Mouse (Mus musculus): ENCODE measurements around the gene Cdk8. TPM values are rescaled to one million over a fixed set of nuclear protein-coding genes. Genes with fewer than 3 reads are reported as not detected.

The Cdk8 gene
- polyA plus RNA-seq, 1 experiment from 2014 or later, result 29.8 TPM

GRCm38 (mm10) chr5:146274420-146275045, 43.5 kb downstream of the Cdk8 start:
- H3K9me3 ChIP-seq (ENCODE audit: low read depth, low read length), result no peaks in the 10 kb centered on the region
- 80% methylated on average over 4 of the region's 4 CpGs for WGBS
- ATAC-seq (ENCODE audit: insufficient read depth) (no peak), DNase-seq (no peak)
- H3K27ac ChIP-seq (ENCODE audit: low read depth), result no peak overlapping the region
- H3K9ac ChIP-seq, result no peak overlapping the region
- peaks cover 41% of the 10 kb centered on the region; the same call in 1 of the 2 replicates for H3K36me3 ChIP-seq (ENCODE audit: insufficient read depth)
- no peaks in the 10 kb centered on the region for H3K27me3 ChIP-seq (ENCODE audit: insufficient read depth, low read length)
- H3K4me3 ChIP-seq (ENCODE audit: low read depth, low read length), result no peak overlapping the region
- TF ChIP-seq CTCF (IDR thresholded peaks at IDR 0.05; ENCODE audit: low read depth), result no peak
- no peaks in the 10 kb centered on the region for H3K4me1 ChIP-seq (ENCODE audit: insufficient read depth)
- no peak overlapping the region for H3K4me2 ChIP-seq

GRCm38 (mm10) chr5:146277513-146277912, 46.5 kb downstream of the Cdk8 start:
- no peaks in the 10 kb centered on the region for H3K4me1 ChIP-seq (ENCODE audit: insufficient read depth)
- ATAC-seq (ENCODE audit: insufficient read depth), result no peak
- H3K27ac ChIP-seq (ENCODE audit: low read depth), result no peak overlapping the region
- WGBS, result 90% methylated on average over 4 of the region's 4 CpGs
- no peaks in the 10 kb centered on the region for H3K27me3 ChIP-seq (ENCODE audit: insufficient read depth, low read length)
- no peak for TF ChIP-seq CTCF (IDR thresholded peaks at IDR 0.05; ENCODE audit: low read depth)
- no peak overlapping the region for H3K9ac ChIP-seq
- no peak for DNase-seq
- no peaks in the 10 kb centered on the region for H3K9me3 ChIP-seq (ENCODE audit: low read depth, low read length)
- H3K4me3 ChIP-seq (ENCODE audit: low read depth, low read length), result no peak overlapping the region
- H3K36me3 ChIP-seq (ENCODE audit: insufficient read depth), result peaks cover 33% of the 10 kb centered on the region; the same call in 1 of the 2 replicates
- no peak overlapping the region for H3K4me2 ChIP-seq

GRCm38 (mm10) chr5:146280012-146280411, 49.0 kb downstream of the Cdk8 start:
- Histone ChIP-seq H3K27me3 (ENCODE audit: insufficient read depth, low read length) (no peaks in the 10 kb centered on the region), H3K4me3 (ENCODE audit: low read depth, low read length) (no peak overlapping the region), H3K27ac (ENCODE audit: low read depth) (no peak overlapping the region), H3K9me3 (ENCODE audit: low read depth, low read length) (no peaks in the 10 kb centered on the region), H3K9ac (no peak overlapping the region), H3K36me3 (ENCODE audit: insufficient read depth) (peaks cover 22% of the 10 kb centered on the region; the same call in 1 of the 2 replicates), H3K4me2 (no peak overlapping the region), H3K4me1 (ENCODE audit: insufficient read depth) (no peaks in the 10 kb centered on the region)
- ATAC-seq (ENCODE audit: insufficient read depth), result no peak
- no peak for TF ChIP-seq CTCF (IDR thresholded peaks at IDR 0.05; ENCODE audit: low read depth)
- no peak for DNase-seq

- no peaks in the 10 kb centered on the region for H3K9me3 ChIP-seq (ENCODE audit: low read depth, low read length)
- ATAC-seq (ENCODE audit: insufficient read depth) (no peak), DNase-seq (no peak)
- no peak overlapping the region for H3K9ac ChIP-seq
- TF ChIP-seq CTCF (IDR thresholded peaks at IDR 0.05; ENCODE audit: low read depth), result no peak
- H3K27me3 ChIP-seq (ENCODE audit: insufficient read depth, low read length), result no peaks in the 10 kb centered on the region
- H3K36me3 ChIP-seq (ENCODE audit: insufficient read depth), result peaks cover 28% of the 10 kb centered on the region
- H3K4me2 ChIP-seq, result no peak overlapping the region
- H3K4me3 ChIP-seq (ENCODE audit: low read depth, low read length), result no peak overlapping the region
- H3K27ac ChIP-seq (ENCODE audit: low read depth), result no peak overlapping the region
- no peaks in the 10 kb centered on the region for H3K4me1 ChIP-seq (ENCODE audit: insufficient read depth)
- 85% methylated on average over 4 of the region's 4 CpGs for WGBS
Measured at GRCm38 (mm10) chr5:146281241-146281818, 50.3 kb downstream of the Cdk8 start.

GRCm38 (mm10) chr5:146281884-146282579, 51.0 kb downstream of the Cdk8 start:
- H3K36me3 ChIP-seq (ENCODE audit: insufficient read depth), result peaks cover 35% of the 10 kb centered on the region
- no peak for DNase-seq
- H3K9ac ChIP-seq, result no peak overlapping the region
- H3K9me3 ChIP-seq (ENCODE audit: low read depth, low read length), result no peaks in the 10 kb centered on the region
- WGBS, result 70% methylated on average over 13 of the region's 13 CpGs
- ATAC-seq (ENCODE audit: insufficient read depth), result no peak
- no peaks in the 10 kb centered on the region for H3K27me3 ChIP-seq (ENCODE audit: insufficient read depth, low read length)
- no peaks in the 10 kb centered on the region for H3K4me1 ChIP-seq (ENCODE audit: insufficient read depth)
- no peak overlapping the region for H3K4me3 ChIP-seq (ENCODE audit: low read depth, low read length)
- no peak for TF ChIP-seq CTCF (IDR thresholded peaks at IDR 0.05; ENCODE audit: low read depth)
- no peak overlapping the region for H3K4me2 ChIP-seq
- no peak overlapping the region for H3K27ac ChIP-seq (ENCODE audit: low read depth)

GRCm38 (mm10) chr5:146283899-146284298, 52.9 kb downstream of the Cdk8 start:
- H3K4me1 ChIP-seq (ENCODE audit: insufficient read depth), result no peaks in the 10 kb centered on the region
- ATAC-seq (ENCODE audit: insufficient read depth), result no peak
- H3K9ac ChIP-seq, result no peak overlapping the region
- no peak for TF ChIP-seq CTCF (IDR thresholded peaks at IDR 0.05; ENCODE audit: low read depth)
- 86% methylated on average over 6 of the region's 6 CpGs for WGBS
- no peak overlapping the region for H3K27ac ChIP-seq (ENCODE audit: low read depth)
- no peak overlapping the region for H3K4me2 ChIP-seq
- peaks cover 49% of the 10 kb centered on the region for H3K36me3 ChIP-seq (ENCODE audit: insufficient read depth)
- no peaks in the 10 kb centered on the region for H3K27me3 ChIP-seq (ENCODE audit: insufficient read depth, low read length)
- no peak overlapping the region for H3K4me3 ChIP-seq (ENCODE audit: low read depth, low read length)
- no peaks in the 10 kb centered on the region for H3K9me3 ChIP-seq (ENCODE audit: low read depth, low read length)
- no peak for DNase-seq

GRCm38 (mm10) chr5:146287416-146287815, 56.4 kb downstream of the Cdk8 start:
- Histone ChIP-seq H3K27ac (ENCODE audit: low read depth) (no peak overlapping the region), H3K4me3 (ENCODE audit: low read depth, low read length) (no peak overlapping the region), H3K27me3 (ENCODE audit: insufficient read depth, low read length) (no peaks in the 10 kb centered on the region), H3K9me3 (ENCODE audit: low read depth, low read length) (no peaks in the 10 kb centered on the region), H3K4me2 (no peak overlapping the region), H3K4me1 (ENCODE audit: insufficient read depth) (no peaks in the 10 kb centered on the region), H3K36me3 (ENCODE audit: insufficient read depth) (peaks cover 54% of the 10 kb centered on the region), H3K9ac (no peak overlapping the region)
- DNase-seq (no peak), ATAC-seq (ENCODE audit: insufficient read depth) (no peak)
- TF ChIP-seq CTCF (IDR thresholded peaks at IDR 0.05; ENCODE audit: low read depth), result no peak
- 80% methylated on average over 10 of the region's 10 CpGs for WGBS

Data from lung, embryonic 14.5 days (tissue).